Mouse (Mus musculus) frontal cortex, adult (tissue): ENCODE measurements around the gene Gcgr.
"Not testable (repeated sequence)": the region's sequence is repeated elsewhere in the genome, so short reads cannot be mapped to it uniquely, and the experiment has no call there.

Experiments used
- ATAC-seq: cut with Nextera tagmentation; 2 replicates; pipeline ENCODE4 v1.9.2; 2017; ENCODE audit warnings: mild to moderate bottlenecking, moderate library complexity, mixed read lengths; ENCODE audit not compliant: low TSS enrichment

The Gcgr gene

GRCm38 (mm10) chr11:120538485-120538884 is 8.0 kb downstream of the Gcgr start:
- no peak for ATAC-seq

GRCm38 (mm10) chr11:120538955-120539284 is 8.4 kb downstream of the Gcgr start:
- ATAC-seq: no peak

GRCm38 (mm10) chr11:120539285-120540014 is 9.0 kb downstream of the Gcgr start:
- no peak for ATAC-seq

- no peak for ATAC-seq
Observed at GRCm38 (mm10) chr11:120541907-120542306, 11.4 kb downstream of the Gcgr start.

GRCm38 (mm10) chr11:120542376-120542775 is 11.9 kb downstream of the Gcgr start:
- no peak for ATAC-seq

- ATAC-seq: no peak
Observed at GRCm38 (mm10) chr11:120545964-120546363, 15.5 kb downstream of the Gcgr start.

- ATAC-seq: no peak
Observed at GRCm38 (mm10) chr11:120547469-120547868, 17.0 kb downstream of the Gcgr start.

- ATAC-seq: no peak
Observed at GRCm38 (mm10) chr11:120548214-120548613, 17.7 kb downstream of the Gcgr start.

GRCm38 (mm10) chr11:120548786-120549167 is 18.3 kb downstream of the Gcgr start:
- no peak for ATAC-seq

- peak; percentile 87 for ATAC-seq
Observed at GRCm38 (mm10) chr11:120549168-120549945, 18.9 kb downstream of the Gcgr start, which contains the start of gene Mcrip1. Mcrip1 (minus strand) TSS chr11:120549727.

GRCm38 (mm10) chr11:120549986-120550809 is 19.7 kb downstream of the Gcgr start:
- ATAC-seq: no peak

GRCm38 (mm10) chr11:120550810-120551440 is 20.4 kb downstream of the Gcgr start, which contains the start of gene Ppp1r27:
Ppp1r27 (minus strand) TSS chr11:120551132.
- no peak for ATAC-seq

GRCm38 (mm10) chr11:120552736-120553135 is 22.2 kb downstream of the Gcgr start:
- ATAC-seq: no peak

- no peak for ATAC-seq
Observed at GRCm38 (mm10) chr11:120554834-120555233, 24.3 kb downstream of the Gcgr start.

- ATAC-seq: no peak
Observed at GRCm38 (mm10) chr11:120555260-120555659, 24.8 kb downstream of the Gcgr start.

GRCm38 (mm10) chr11:120558843-120559242 is 28.3 kb downstream of the Gcgr start:
- ATAC-seq: not testable (repeated sequence)

GRCm38 (mm10) chr11:120560952-120561728 is 30.6 kb downstream of the Gcgr start:
- no peak for ATAC-seq

GRCm38 (mm10) chr11:120562949-120563348 is 32.5 kb downstream of the Gcgr start:
- no peak for ATAC-seq

- ATAC-seq: no peak; the same call in 1 of the 2 replicates
Observed at GRCm38 (mm10) chr11:120565114-120565513, 34.6 kb downstream of the Gcgr start.

GRCm38 (mm10) chr11:120568324-120568723 is 37.8 kb downstream of the Gcgr start:
- no peak for ATAC-seq

- ATAC-seq: no peak
Observed at GRCm38 (mm10) chr11:120571122-120571521, 40.6 kb downstream of the Gcgr start.
